Mouse (Mus musculus) bone marrow, adult 2 months (tissue): ENCODE measurements at regions not wholly inside any gene's neighbourhood (a gene's known extent, or its start where the extent isn't known, plus 50 kb on each side); places are given as distances from the start of the nearest gene placed in this dataset.

Experiments used
- CTCF ChIP-seq: fragments of 200-500 bp; IDR thresholded peaks from 2 replicates; pipeline ENCODE4 v1.5.1; 2011; ENCODE audit warnings: low read length, control low read depth; ENCODE audit not compliant: control insufficient read depth, insufficient read depth
- POLR2A ChIP-seq: fragments of 200-500 bp; IDR thresholded peaks from 2 replicates; pipeline ENCODE4 v1.6.1; 2011; ENCODE audit warnings: low read depth, mild to moderate bottlenecking, control low read depth, low read length, borderline replicate concordance; ENCODE audit not compliant: control insufficient read depth

GRCm38 (mm10) chr3:131034774-131035173 is 75.5 kb upstream of the Lef1 start:
- TF ChIP-seq POLR2A = no peak
- no peak for TF ChIP-seq CTCF
